Mouse (Mus musculus) brain, embryonic 14.5 days (tissue): Measurements from ENCODE around the gene Col24a1.

Source experiments
- CTCF ChIP-seq: fragments of 200-500 bp; IDR thresholded peaks from 2 replicates; pipeline ENCODE4 v1.5.1; 2012; ENCODE audit warnings: inconsistent platforms, mild to moderate bottlenecking, moderate library complexity, borderline replicate concordance; ENCODE audit not compliant: insufficient read depth, insufficient read length; ENCODE audit errors: extremely low read depth
- POLR2A ChIP-seq: fragments of 200-500 bp; IDR thresholded peaks from 2 replicates; pipeline ENCODE4 v1.6.1; 2012; ENCODE audit warnings: mild to moderate bottlenecking, inconsistent platforms, borderline replicate concordance; ENCODE audit not compliant: poor library complexity, insufficient read depth, insufficient read length, severe bottlenecking; ENCODE audit errors: extremely low read depth

GRCm38 (mm10) chr3:145365227-145365626, 73.0 kb downstream of the Col24a1 start:
- no peak; the same call in 1 of the 2 replicates for TF ChIP-seq CTCF
- no peak for TF ChIP-seq POLR2A
